Mouse (Mus musculus) thymus, postnatal 36 days (tissue): ENCODE data around the gene Bicra.

Experiments used
- DNase-seq, 2 experiments: peaks; one replicate each; pipeline ENCODE4 v3.0.0; 2022; ENCODE audit warnings: mixed read lengths in 2 of 2

Bicra gene

GRCm38 (mm10) chr7:16013722-16014275, 33.9 kb downstream of the Bicra start:
- DNase-seq = no peak

- DNase-seq = peak; percentile 47 to 55
Measured at GRCm38 (mm10) chr7:16012576-16013263, 35.0 kb downstream of the Bicra start.

GRCm38 (mm10) chr7:16011418-16012085, 36.2 kb downstream of the Bicra start:
- DNase-seq = no peak

- no peak for DNase-seq
Measured at GRCm38 (mm10) chr7:16010649-16011048, 37.1 kb downstream of the Bicra start.

- no peak for DNase-seq
Measured at GRCm38 (mm10) chr7:16009636-16010035, 38.1 kb downstream of the Bicra start.

GRCm38 (mm10) chr7:16005020-16005419, 42.7 kb downstream of the Bicra start:
- no peak for DNase-seq

- no peak for DNase-seq
Measured at GRCm38 (mm10) chr7:16004177-16004856, 43.4 kb downstream of the Bicra start.

- DNase-seq = no peak
Measured at GRCm38 (mm10) chr7:16003032-16003431, 44.7 kb downstream of the Bicra start.

- peak in 1 of 2 experiments; percentile 18 for DNase-seq
Measured at GRCm38 (mm10) chr7:16002171-16002570, 45.5 kb downstream of the Bicra start.

- peak in 1 of 2 experiments; percentile 33 for DNase-seq
Measured at GRCm38 (mm10) chr7:16001691-16002090, 46.0 kb downstream of the Bicra start.

GRCm38 (mm10) chr7:15993789-15994188, 53.9 kb downstream of the Bicra start:
- DNase-seq = no peak

GRCm38 (mm10) chr7:15993152-15993551, 54.6 kb downstream of the Bicra start:
- DNase-seq = no peak

GRCm38 (mm10) chr7:15991764-15992163, 56.0 kb downstream of the Bicra start:
- DNase-seq = no peak

GRCm38 (mm10) chr7:15987661-15988356, 59.9 kb downstream of the Bicra start:
- DNase-seq = no peak

GRCm38 (mm10) chr7:15982729-15983407, 64.9 kb downstream of the Bicra start:
- DNase-seq = no peak

- DNase-seq = no peak
Measured at GRCm38 (mm10) chr7:15981538-15981937, 66.2 kb downstream of the Bicra start.

GRCm38 (mm10) chr7:15980246-15980645, 67.5 kb downstream of the Bicra start:
- DNase-seq = no peak

- peak; percentile 29 to 37 for DNase-seq
Measured at GRCm38 (mm10) chr7:15975904-15976303, 71.8 kb downstream of the Bicra start.

GRCm38 (mm10) chr7:15975451-15975850, 72.3 kb downstream of the Bicra start:
- DNase-seq = peak in 1 of 2 experiments; percentile 42

GRCm38 (mm10) chr7:15974712-15975111, 73.0 kb downstream of the Bicra start:
- peak; percentile 56 to 58 for DNase-seq

- peak in 1 of 2 experiments; percentile 35 for DNase-seq
Measured at GRCm38 (mm10) chr7:15972247-15972646, 75.5 kb downstream of the Bicra start.

- no peak for DNase-seq
Measured at GRCm38 (mm10) chr7:15969674-15970073, 78.0 kb downstream of the Bicra start.
